Mouse (Mus musculus) neural tube, embryonic 12.5 days (tissue): ENCODE measurements around the gene Znrf3. TPM values are rescaled to one million over a fixed set of nuclear protein-coding genes. Genes with fewer than 3 reads are reported as not detected.
A peak's percentile ranks its signal among the peaks of the same experiment; 100 is the strongest.

ENCODE experiments used
- ATAC-seq: fragments of 200-750 bp; cut with Nextera tagmentation; 2 replicates; pipeline ENCODE4 v1.8.0; 2017; ENCODE audit warnings: low read depth, mild to moderate bottlenecking, moderate TSS enrichment, moderate library complexity; ENCODE audit not compliant: low FRiP score
- H3K27ac ChIP-seq: fragments of 300-500 bp; sonication (generic); 2 replicates; pipeline ENCODE4 v1.5.1; 2016
- H3K27me3 ChIP-seq: fragments of 300-500 bp; sonication (generic); replicated peaks from 2 replicates; pipeline ENCODE4 v1.6.1; 2016; ENCODE audit warnings: mild to moderate bottlenecking
- H3K36me3 ChIP-seq: fragments of 300-500 bp; sonication (generic); 2 replicates; pipeline ENCODE4 v1.6.1; 2016; ENCODE audit warnings: mild to moderate bottlenecking
- H3K4me1 ChIP-seq: fragments of 300-500 bp; sonication (generic); 2 replicates; pipeline ENCODE4 v1.6.1; 2016
- H3K4me2 ChIP-seq: fragments of 300-500 bp; sonication (generic); replicated peaks from 2 replicates; pipeline ENCODE4 v1.6.1; 2016; ENCODE audit warnings: mild to moderate bottlenecking
- H3K4me3 ChIP-seq: fragments of 300-500 bp; sonication (generic); 2 replicates; pipeline ENCODE4 v1.5.1; 2016
- H3K9ac ChIP-seq: fragments of 300-500 bp; sonication (generic); 2 replicates; pipeline ENCODE4 v1.6.1; 2016; ENCODE audit warnings: mild to moderate bottlenecking
- H3K9me3 ChIP-seq: fragments of 300-500 bp; sonication (generic); 2 replicates; pipeline ENCODE4 v1.6.1; 2016; ENCODE audit warnings: mild to moderate bottlenecking
- WGBS: fragments of 180-500 bp; shearing (Covaris S2); methylation state at CpG from one replicate; pipeline ENCODE4 v1.1.7; 2016; 5-methylcytosine and 5-hydroxymethylcytosine counted together
- polyA plus RNA-seq: library from polyadenylated mRNA; unstranded; fragments of >200 nt; fragmentation: Nextera tagmentation; extraction: Ambion mirVana; gene quantifications from 2 replicates; pipeline ENCODE4 v1.2.1, GENCODE M21; 2016

The Znrf3 gene
- polyA plus RNA-seq, 1 experiment from 2014 or later: 7.4 TPM

DNA sequence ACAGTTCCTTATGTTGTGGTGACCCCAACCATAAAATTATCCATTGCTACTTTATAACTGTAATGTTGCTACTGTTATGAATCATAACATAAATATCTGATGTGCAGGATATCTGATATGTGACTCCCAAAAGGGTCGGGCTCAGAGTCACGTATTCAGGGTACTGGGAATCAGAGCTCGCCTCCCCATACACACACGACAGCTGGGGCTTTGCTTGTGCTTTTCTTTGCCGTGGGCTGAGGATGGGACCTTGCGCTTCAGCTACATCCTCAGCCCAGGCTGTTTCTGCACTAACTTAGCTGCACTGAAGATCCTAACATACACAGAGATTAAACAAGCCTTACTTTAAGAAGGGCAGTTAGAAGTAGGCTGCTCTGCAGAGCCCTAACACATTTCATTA is 193.5 kb downstream of the Znrf3 start:
- no peak overlapping the region for H3K9ac ChIP-seq
- H3K27me3 ChIP-seq: no peaks in the 10 kb centered on the region
- peaks cover 19% of the 10 kb centered on the region for H3K4me1 ChIP-seq
- H3K4me3 ChIP-seq: no peak overlapping the region
- H3K27ac ChIP-seq: no peak overlapping the region
- 67% methylated on average over 6 of the region's 6 CpGs for WGBS
- H3K36me3 ChIP-seq: no peaks in the 10 kb centered on the region
- H3K9me3 ChIP-seq: no peaks in the 10 kb centered on the region
- ATAC-seq: no peak
- H3K4me2 ChIP-seq: no peak overlapping the region

GRCm38 (mm10) chr11:5248200-5248599 is 196.4 kb downstream of the Znrf3 start:
- H3K4me1 ChIP-seq: peaks cover 8% of the 10 kb centered on the region; the same call in 1 of the 2 replicates
- H3K27me3 ChIP-seq: no peaks in the 10 kb centered on the region

DNA sequence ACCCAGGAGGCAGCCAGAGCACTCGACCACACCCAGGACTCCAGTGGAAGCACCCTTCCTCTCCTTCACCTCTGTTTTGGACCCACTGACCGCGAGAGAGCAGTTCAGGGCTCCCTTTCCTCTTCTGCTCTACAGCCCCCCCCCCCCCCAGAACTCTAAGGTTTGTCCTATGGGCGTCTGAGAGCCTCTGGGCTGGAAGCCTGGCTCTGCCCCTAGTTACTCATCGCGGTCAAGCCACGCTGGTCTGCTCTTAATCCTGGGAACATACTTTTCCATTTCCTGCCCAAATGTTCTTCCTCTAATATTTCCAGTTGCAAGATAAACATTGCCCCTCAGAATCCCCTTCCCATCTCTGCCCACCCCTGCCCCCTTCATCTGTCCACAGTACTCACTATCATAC is 199.2 kb downstream of the Znrf3 start:
- Histone ChIP-seq H3K27ac (no peak overlapping the region), H3K4me3 (no peak overlapping the region), H3K9ac (no peak overlapping the region), H3K4me1 (0 out of 2 replicates have a peak, but pooled peaks cover 1% of the 10 kb centered on the region), H3K9me3 (no peaks in the 10 kb centered on the region), H3K27me3 (no peaks in the 10 kb centered on the region), H3K36me3 (peaks cover 13% of the 10 kb centered on the region; the same call in 1 of the 2 replicates), H3K4me2 (no peak overlapping the region)
- WGBS: 89% methylated on average over 7 of the region's 7 CpGs
- no peak for ATAC-seq

More at GRCm38 (mm10) chr11:5248200-5248599, 196.4 kb downstream of the Znrf3 start:
- ATAC-seq: no peak
- Histone ChIP-seq H3K27ac (no peak overlapping the region), H3K4me2 (no peak overlapping the region), H3K4me3 (no peak overlapping the region), H3K9ac (no peak overlapping the region), H3K9me3 (no peaks in the 10 kb centered on the region), H3K36me3 (no peaks in the 10 kb centered on the region)
- 30% methylated on average over 2 of the region's 2 CpGs for WGBS

DNA sequence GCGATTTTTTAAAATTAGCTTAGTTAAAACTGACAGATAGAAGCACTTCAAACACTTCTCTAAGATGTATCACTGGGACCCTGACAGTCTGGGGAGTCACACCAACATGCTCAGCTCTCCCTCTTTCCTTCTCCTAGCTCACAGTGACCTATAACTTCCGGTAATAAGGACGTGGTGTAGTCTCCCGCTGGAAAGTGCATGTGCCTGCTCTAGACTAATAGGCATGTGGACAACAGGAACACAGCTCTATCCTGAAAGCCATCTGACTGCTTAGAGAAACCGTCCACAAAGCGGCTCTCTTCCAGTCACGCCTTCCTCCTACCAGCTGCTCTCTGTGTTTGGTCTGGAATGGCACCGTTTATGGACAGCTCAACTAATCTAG is 199.9 kb downstream of the Znrf3 start:
- Histone ChIP-seq H3K27me3 (no peaks in the 10 kb centered on the region), H3K4me1 (peaks cover 8% of the 10 kb centered on the region), H3K36me3 (peaks cover 13% of the 10 kb centered on the region; the same call in 1 of the 2 replicates), H3K9me3 (no peaks in the 10 kb centered on the region), H3K4me2 (no peak overlapping the region), H3K4me3 (no peak overlapping the region), H3K27ac (no peak overlapping the region), H3K9ac (no peak overlapping the region)
- no peak for ATAC-seq
- WGBS: 66% methylated on average over 8 of the region's 8 CpGs

GRCm38 (mm10) chr11:5243812-5244748 is 200.6 kb downstream of the Znrf3 start:
- Histone ChIP-seq H3K4me2 (no peak overlapping the region), H3K27ac (no peak overlapping the region)
- 84% methylated on average over 24 of the region's 24 CpGs for WGBS

GRCm38 (mm10) chr11:5243208-5243607 is 201.4 kb downstream of the Znrf3 start:
- H3K27me3 ChIP-seq: no peaks in the 10 kb centered on the region
- H3K9ac ChIP-seq: no peak overlapping the region
- H3K27ac ChIP-seq: no peak overlapping the region
- ATAC-seq: no peak
- no peak overlapping the region for H3K4me3 ChIP-seq
- no peaks in the 10 kb centered on the region for H3K9me3 ChIP-seq
- 97% methylated on average over 7 of the region's 7 CpGs for WGBS
- H3K4me1 ChIP-seq: peaks cover 16% of the 10 kb centered on the region
- H3K36me3 ChIP-seq: peaks cover 14% of the 10 kb centered on the region
- no peak overlapping the region for H3K4me2 ChIP-seq

More at GRCm38 (mm10) chr11:5243812-5244748, 200.6 kb downstream of the Znrf3 start:
- H3K36me3 ChIP-seq: peaks cover 13% of the 10 kb centered on the region; the same call in 1 of the 2 replicates
- no peak overlapping the region for H3K4me3 ChIP-seq
- H3K4me1 ChIP-seq: peaks cover 15% of the 10 kb centered on the region
- H3K27me3 ChIP-seq: no peaks in the 10 kb centered on the region
- no peak overlapping the region; the same call in 1 of the 2 replicates for H3K9ac ChIP-seq
- H3K9me3 ChIP-seq: no peaks in the 10 kb centered on the region
- no peak for ATAC-seq

- Histone ChIP-seq H3K9ac (no peak overlapping the region), H3K36me3 (peaks cover 25% of the 10 kb centered on the region), H3K27ac (no peak overlapping the region), H3K9me3 (no peaks in the 10 kb centered on the region), H3K4me3 (no peak overlapping the region), H3K27me3 (no peaks in the 10 kb centered on the region), H3K4me1 (peaks cover 16% of the 10 kb centered on the region), H3K4me2 (no peak overlapping the region)
- WGBS: 87% methylated on average over 8 of the region's 8 CpGs
- ATAC-seq: no peak
Measured at GRCm38 (mm10) chr11:5242158-5242557, 202.5 kb downstream of the Znrf3 start.

DNA sequence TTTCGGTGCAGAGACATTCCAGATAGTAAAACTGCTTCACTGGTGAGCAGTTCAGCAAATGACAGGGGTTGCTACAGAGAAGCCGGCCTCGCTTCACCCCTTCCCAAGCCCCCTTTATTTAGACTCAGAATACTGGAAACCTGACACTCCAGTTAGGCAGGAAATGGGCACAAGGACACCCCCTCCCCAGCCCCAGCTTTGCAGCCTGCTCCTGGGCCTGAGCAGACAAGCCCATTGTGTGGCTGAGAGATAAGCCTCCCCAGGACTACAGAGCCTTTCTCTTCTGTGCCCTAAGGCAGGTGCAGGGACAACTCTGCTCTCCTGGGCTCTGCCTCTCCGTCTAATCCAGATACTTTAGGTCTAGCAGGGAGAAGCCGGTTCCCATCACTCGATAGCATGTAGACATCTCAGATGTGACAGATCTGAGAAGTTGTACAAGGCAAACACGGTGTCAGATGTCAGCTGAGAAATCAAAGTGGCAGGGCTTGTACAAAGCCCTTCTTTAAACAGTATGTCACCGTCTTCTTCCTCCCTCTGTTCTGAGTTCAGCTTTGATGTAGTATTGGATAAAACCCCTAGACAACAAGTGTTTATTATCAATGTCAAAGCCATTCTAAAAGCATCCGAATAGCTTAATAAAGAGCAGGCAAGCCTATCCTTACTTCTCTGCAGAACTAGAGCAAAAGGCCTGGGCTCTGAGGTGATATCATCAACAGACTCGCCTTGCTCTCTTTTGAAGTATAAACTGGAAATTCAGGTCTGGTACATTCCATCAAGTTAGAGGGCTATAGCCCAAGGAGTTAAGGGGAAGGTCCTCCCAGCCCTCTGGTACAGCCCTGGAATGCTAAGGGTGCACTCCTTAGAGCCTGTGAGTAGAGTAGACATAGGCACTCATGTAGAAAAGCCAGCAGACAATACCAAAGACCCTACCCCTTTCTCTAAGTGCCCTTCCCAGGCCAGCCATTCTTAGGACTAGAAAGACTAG is 204.6 kb downstream of the Znrf3 start:
- Histone ChIP-seq H3K27ac (0 out of 2 replicates have a peak overlapping the region, but pooled peaks have one; percentile 47), H3K27me3 (no peaks in the 10 kb centered on the region), H3K4me3 (no peak overlapping the region), H3K9me3 (no peaks in the 10 kb centered on the region), H3K9ac (no peak overlapping the region), H3K4me1 (peaks cover 16% of the 10 kb centered on the region), H3K36me3 (peaks cover 28% of the 10 kb centered on the region), H3K4me2 (no peak overlapping the region; the same call in 1 of the 2 replicates)
- WGBS: 18% methylated on average over 10 of the region's 10 CpGs
- ATAC-seq: no peak

Other genes starting within 250 kb of the Znrf3 start
- 14.6 and 15.5 TPM in 2 replicates for gene Kremen1, start 183.3 kb downstream of the Znrf3 start, polyA plus RNA-seq
- gene Xbp1, start 75.8 kb upstream of the Znrf3 start, polyA plus RNA-seq: 132 and 141 TPM in 2 replicates
- gene Ccdc117, start 97.3 kb upstream of the Znrf3 start, polyA plus RNA-seq: 22.3 and 23.5 TPM in 2 replicates
- gene Ankrd36, start 124.8 kb upstream of the Znrf3 start, polyA plus RNA-seq: not detected in 2 replicates